Mouse (Mus musculus) hindbrain, postnatal 0 days (tissue): ENCODE measurements at regions not wholly inside any gene's neighbourhood (a gene's known extent, or its start where the extent isn't known, plus 50 kb on each side); places are given as distances from the start of the nearest gene placed in this dataset.
A peak's percentile ranks its signal among the peaks of the same experiment; 100 is the strongest.

Experiments used
- ATAC-seq: fragments of 200-750 bp; cut with Nextera tagmentation; 2 replicates; pipeline ENCODE4 v1.8.0; 2017; ENCODE audit warnings: mild to moderate bottlenecking, moderate TSS enrichment, moderate library complexity
- DNase-seq: peaks from one replicate; pipeline ENCODE4 v3.0.0-alpha.2; 2015; ENCODE audit warnings: low spot score
- H3K27ac ChIP-seq: fragments of 300-500 bp; sonication (generic); 2 replicates; pipeline ENCODE4 v1.5.1; 2014; ENCODE audit warnings: mild to moderate bottlenecking
- H3K27me3 ChIP-seq: fragments of 300-500 bp; sonication (generic); 2 replicates; pipeline ENCODE4 v1.6.1; 2014; ENCODE audit warnings: low read length, mixed read lengths; ENCODE audit not compliant: insufficient read depth
- H3K36me3 ChIP-seq: fragments of 300-500 bp; sonication (generic); 2 replicates; pipeline ENCODE4 v1.6.1; 2014; ENCODE audit warnings: low read length, mixed read lengths; ENCODE audit not compliant: insufficient read depth
- H3K4me1 ChIP-seq: fragments of 300-500 bp; sonication (generic); 2 replicates; pipeline ENCODE4 v1.6.1; 2014; ENCODE audit warnings: antibody characterized with exemption, low read length, mixed read lengths; ENCODE audit not compliant: insufficient read depth
- H3K4me2 ChIP-seq: fragments of 300-500 bp; sonication (generic); 2 replicates; pipeline ENCODE4 v1.6.1; 2014; ENCODE audit warnings: low read depth, mild to moderate bottlenecking, low read length, moderate library complexity, mixed read lengths
- H3K4me3 ChIP-seq: fragments of 300-500 bp; sonication (generic); 2 replicates; pipeline ENCODE4 v1.5.1; 2014; ENCODE audit warnings: low read length
- H3K9ac ChIP-seq: fragments of 300-500 bp; sonication (generic); replicated peaks from 2 replicates; pipeline ENCODE4 v1.6.1; 2014; ENCODE audit warnings: mild to moderate bottlenecking, low read length, moderate library complexity, mixed read lengths
- H3K9me3 ChIP-seq: fragments of 300-500 bp; sonication (generic); 2 replicates; pipeline ENCODE4 v1.6.1; 2016; ENCODE audit warnings: low read length, mixed read lengths
- CTCF ChIP-seq: IDR thresholded peaks from 2 replicates; pipeline ENCODE4 v1.5.1; 2016; ENCODE audit warnings: antibody characterized with exemption, control low read depth, low read depth
- WGBS: fragments of 180-500 bp; shearing (Covaris S2); extraction: QIAGEN DNeasy Blood & Tissue Kit; methylation state at CpG from one replicate; pipeline ENCODE4 v1.1.7; 2014; 5-methylcytosine and 5-hydroxymethylcytosine counted together

DNA sequence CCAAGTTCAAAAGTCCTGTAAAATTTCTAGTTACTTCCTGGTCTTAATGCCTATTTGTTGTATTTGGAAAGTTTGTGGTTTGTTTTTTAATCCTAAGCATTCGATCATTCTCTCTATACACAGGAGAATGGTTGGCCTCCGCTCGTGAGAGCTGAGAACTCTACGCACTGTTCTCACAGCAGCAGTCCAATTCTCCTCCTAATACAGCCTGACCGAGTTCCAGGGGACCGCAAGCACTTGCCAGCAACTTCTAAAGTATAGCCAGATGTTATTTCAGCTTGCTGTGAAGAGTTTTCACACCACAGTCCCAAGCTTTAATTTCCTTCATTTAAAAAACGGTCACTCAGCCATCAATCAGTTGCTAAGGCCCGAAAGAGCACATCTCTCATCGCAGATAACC lies 329.3 kb upstream of the Hsf2 start:
- no peak overlapping the region for H3K27ac ChIP-seq
- no peaks in the 10 kb centered on the region for H3K9me3 ChIP-seq
- no peak overlapping the region for H3K4me3 ChIP-seq
- DNase-seq (no peak), ATAC-seq (no peak)
- 67% methylated on average over 9 of the region's 9 CpGs for WGBS
- H3K4me1 ChIP-seq: no peaks in the 10 kb centered on the region
- H3K4me2 ChIP-seq: no peak overlapping the region
- H3K9ac ChIP-seq: no peak overlapping the region
- no peak for TF ChIP-seq CTCF
- H3K36me3 ChIP-seq: no peaks in the 10 kb centered on the region
- no peaks in the 10 kb centered on the region for H3K27me3 ChIP-seq

GRCm38 (mm10) chr10:57160546-57160945 lies 325.6 kb upstream of the Hsf2 start:
- no peak overlapping the region for H3K27ac ChIP-seq
- no peak for ATAC-seq
- no peaks in the 10 kb centered on the region for H3K36me3 ChIP-seq
- H3K9ac ChIP-seq: no peak overlapping the region
- no peak overlapping the region for H3K4me2 ChIP-seq
- no peak for TF ChIP-seq CTCF
- no peaks in the 10 kb centered on the region for H3K4me1 ChIP-seq
- H3K4me3 ChIP-seq: no peak overlapping the region
- DNase-seq: no peak
- no peaks in the 10 kb centered on the region for H3K27me3 ChIP-seq
- no peaks in the 10 kb centered on the region for H3K9me3 ChIP-seq

DNA sequence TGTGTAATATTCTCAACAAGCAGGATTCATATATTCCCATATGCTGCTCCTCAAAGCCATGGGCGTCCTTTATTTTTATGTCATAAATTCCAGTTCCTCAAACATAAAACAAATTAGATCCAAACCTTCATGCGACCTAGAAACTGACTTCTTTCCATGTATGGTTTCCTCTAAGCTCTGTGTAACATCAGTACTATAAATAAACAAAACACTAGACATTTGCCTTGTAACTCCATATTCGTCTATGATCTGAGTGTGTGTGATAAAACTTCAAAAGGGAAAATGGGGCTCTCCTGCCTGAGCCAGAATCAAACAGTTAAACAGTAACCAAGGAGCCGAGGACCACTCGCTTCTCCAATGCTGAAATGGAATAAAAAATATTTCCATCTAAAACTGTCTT lies 322.8 kb upstream of the Hsf2 start:
- Histone ChIP-seq H3K9me3 (no peaks in the 10 kb centered on the region), H3K27me3 (no peaks in the 10 kb centered on the region), H3K36me3 (no peaks in the 10 kb centered on the region), H3K4me1 (no peaks in the 10 kb centered on the region), H3K4me3 (no peak overlapping the region), H3K27ac (no peak overlapping the region), H3K4me2 (no peak overlapping the region), H3K9ac (no peak overlapping the region)
- no peak for ATAC-seq
- no peak for TF ChIP-seq CTCF
- WGBS: 84% methylated on average over 5 of the region's 5 CpGs
- DNase-seq: no peak

DNA sequence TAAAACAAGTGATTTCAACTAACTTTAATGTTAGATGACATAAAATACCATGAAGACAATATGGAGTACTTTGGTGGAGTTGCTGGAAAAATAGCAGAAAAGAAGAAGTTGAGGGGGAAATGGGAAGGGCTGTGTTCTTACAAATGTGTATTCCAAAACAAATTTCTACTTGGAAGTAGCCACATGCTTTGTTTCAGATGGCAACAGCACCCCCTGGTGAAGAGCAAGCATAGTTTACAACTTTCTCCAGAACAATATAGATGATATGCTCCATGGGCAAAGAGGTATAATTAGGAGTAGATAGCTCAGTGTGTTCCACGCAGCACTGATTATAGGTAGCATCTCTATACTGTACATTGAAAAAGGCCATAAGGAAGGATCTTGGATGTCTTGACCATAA lies 302.6 kb upstream of the Hsf2 start:
- peak; percentile 70 for TF ChIP-seq CTCF
- Histone ChIP-seq H3K36me3 (no peaks in the 10 kb centered on the region), H3K4me3 (no peak overlapping the region), H3K27me3 (no peaks in the 10 kb centered on the region), H3K27ac (no peak overlapping the region), H3K9ac (no peak overlapping the region), H3K4me1 (no peaks in the 10 kb centered on the region), H3K4me2 (no peak overlapping the region), H3K9me3 (no peaks in the 10 kb centered on the region)
- 0 out of 2 replicates have a peak, but pooled peaks have one; percentile 29 for ATAC-seq
- 68% methylated on average over 1 of the region's 1 CpGs for WGBS
- peak; percentile 76 for DNase-seq

DNA sequence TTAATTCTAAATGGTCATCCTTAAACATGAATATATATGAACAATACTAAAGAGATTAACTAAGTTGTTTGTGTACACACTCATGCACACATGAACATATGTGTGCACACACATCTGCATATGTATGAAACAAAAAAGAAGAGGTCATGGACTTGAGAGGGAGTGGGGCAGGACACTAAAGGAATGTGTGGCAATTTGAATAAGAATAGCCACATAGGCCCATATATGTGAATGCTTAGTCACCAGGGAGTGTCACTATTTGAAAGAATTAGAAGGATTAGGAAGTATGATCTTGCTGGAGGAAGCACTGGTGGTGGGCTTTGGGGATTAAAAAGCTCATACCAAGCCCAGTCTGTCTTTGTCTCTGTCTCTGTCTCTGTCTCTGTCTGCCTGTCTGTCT lies 275.5 kb upstream of the Hsf2 start:
- H3K4me1 ChIP-seq: no peaks in the 10 kb centered on the region
- no peak for TF ChIP-seq CTCF
- H3K4me3 ChIP-seq: no peak overlapping the region
- no peaks in the 10 kb centered on the region for H3K27me3 ChIP-seq
- ATAC-seq (no peak), DNase-seq (no peak)
- H3K9me3 ChIP-seq: no peaks in the 10 kb centered on the region
- no peak overlapping the region for H3K27ac ChIP-seq
- no peak overlapping the region for H3K9ac ChIP-seq
- H3K4me2 ChIP-seq: no peak overlapping the region
- no peaks in the 10 kb centered on the region for H3K36me3 ChIP-seq

- no peaks in the 10 kb centered on the region for H3K36me3 ChIP-seq
- H3K4me3 ChIP-seq: no peak overlapping the region
- no peak overlapping the region for H3K27ac ChIP-seq
- no peaks in the 10 kb centered on the region for H3K9me3 ChIP-seq
- no peak for TF ChIP-seq CTCF
- DNase-seq: peak; percentile 12
- no peak for ATAC-seq
- no peak overlapping the region for H3K9ac ChIP-seq
- no peaks in the 10 kb centered on the region for H3K4me1 ChIP-seq
- no peak overlapping the region for H3K4me2 ChIP-seq
- no peaks in the 10 kb centered on the region for H3K27me3 ChIP-seq
- 74% methylated on average over 3 of the region's 3 CpGs for WGBS
Measured at GRCm38 (mm10) chr10:57231117-57231516, 255.1 kb upstream of the Hsf2 start.

- H3K9me3 ChIP-seq: no peaks in the 10 kb centered on the region
- no peaks in the 10 kb centered on the region for H3K4me1 ChIP-seq
- no peak overlapping the region for H3K27ac ChIP-seq
- H3K36me3 ChIP-seq: no peaks in the 10 kb centered on the region
- TF ChIP-seq CTCF: no peak
- no peak overlapping the region for H3K9ac ChIP-seq
- DNase-seq: peak; percentile 5
- 18% methylated on average over 1 of the region's 1 CpGs for WGBS
- ATAC-seq: no peak
- no peak overlapping the region for H3K4me2 ChIP-seq
- no peak overlapping the region for H3K4me3 ChIP-seq
- H3K27me3 ChIP-seq: no peaks in the 10 kb centered on the region
Measured at GRCm38 (mm10) chr10:57281220-57281619, 205.0 kb upstream of the Hsf2 start.
